Mouse (Mus musculus) liver, postnatal 0 days (tissue): ENCODE results near the gene Fxyd3.

ENCODE experiments used
- CTCF ChIP-seq: sonication (generic); IDR thresholded peaks from 2 replicates; pipeline ENCODE4 v1.5.1; 2016; ENCODE audit warnings: antibody characterized with exemption, low read depth
- EP300 ChIP-seq: IDR thresholded peaks from 2 replicates; pipeline ENCODE4 v1.6.1; 2016; ENCODE audit warnings: antibody characterized with exemption, low read depth, mild to moderate bottlenecking

DNA sequence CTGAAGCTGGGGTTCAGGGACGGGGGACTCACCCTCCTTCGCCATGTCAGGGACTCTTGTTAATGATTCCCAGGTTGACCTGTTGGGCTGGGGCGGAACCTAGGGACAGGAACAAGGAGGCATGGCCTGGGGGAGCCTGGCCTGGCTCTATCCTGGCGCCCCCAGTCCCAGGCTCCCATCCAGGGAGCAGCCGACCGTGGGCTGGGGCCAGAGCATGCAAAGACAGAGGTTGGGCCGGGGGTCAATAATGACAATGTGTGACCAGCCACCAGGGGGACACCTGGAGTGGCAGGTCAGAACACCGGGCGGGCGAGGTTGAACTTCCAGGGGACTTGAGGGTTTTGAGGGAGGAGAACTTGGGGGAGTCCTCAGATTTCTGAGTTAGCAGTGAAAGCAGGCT is 38.1 kb upstream of the Fxyd3 start:
- peak; percentile 42 for TF ChIP-seq CTCF
- no peak for TF ChIP-seq EP300
